Mouse (Mus musculus): ENCODE results near the gene Sipa1l3. TPM values are rescaled to one million over a fixed set of nuclear protein-coding genes. Genes with fewer than 3 reads are reported as not detected.

Sipa1l3 gene
- polyA plus RNA-seq, 1 experiment from 2014 or later = 13.9 TPM

DNA sequence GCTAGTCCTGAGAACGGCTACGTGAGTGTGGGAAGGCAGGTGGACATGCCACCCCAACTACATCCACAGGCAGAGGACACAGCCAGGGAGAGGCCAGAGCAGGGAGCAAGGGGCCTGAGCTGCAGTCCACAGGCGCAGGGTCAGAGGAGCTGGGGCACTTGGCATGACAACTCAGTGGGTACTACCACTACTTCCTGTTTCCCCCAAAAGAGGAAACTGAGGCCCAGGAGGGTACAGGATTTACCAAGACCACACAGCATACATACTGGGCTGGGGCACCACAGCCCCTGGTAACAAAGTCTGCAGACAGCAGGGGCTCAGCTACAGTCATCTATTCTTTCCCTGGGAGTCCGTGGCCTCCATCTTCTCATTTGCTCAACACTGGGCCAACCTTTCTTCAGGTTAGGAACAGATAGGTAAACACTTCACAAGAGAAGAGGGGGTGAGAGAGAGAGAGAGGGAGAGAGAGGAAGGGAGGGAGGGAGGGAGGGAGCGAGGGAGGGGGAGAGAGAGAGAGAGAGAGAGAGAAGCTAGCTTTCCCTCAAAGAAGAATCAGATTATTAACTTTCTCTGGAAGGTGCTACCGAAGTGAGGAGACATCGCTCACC, 13.7 kb downstream of the Sipa1l3 start:
- no peaks in the 10 kb centered on the region for H3K27me3 ChIP-seq

DNA sequence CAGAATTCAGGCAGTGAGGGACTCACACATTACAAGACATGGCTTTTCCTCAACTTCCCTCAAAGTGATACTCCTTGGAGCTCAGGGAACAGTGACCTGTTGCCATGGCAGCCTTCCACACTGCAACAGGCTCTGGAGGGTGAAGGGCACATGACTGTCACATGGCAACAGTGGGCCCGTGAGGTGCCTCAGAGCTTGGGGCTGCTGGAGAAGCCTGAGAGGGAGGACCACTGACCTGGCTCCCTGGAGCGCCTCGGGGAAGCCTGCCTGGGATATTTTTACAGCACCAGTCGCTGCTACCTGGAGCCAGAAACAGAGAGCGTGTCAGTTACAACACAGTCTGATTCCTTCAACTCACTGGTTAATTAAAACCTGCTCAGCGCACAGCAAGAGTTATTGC, 14.8 kb downstream of the Sipa1l3 start:
- WGBS = 14% methylated on average over 6 of the region's 6 CpGs
- H3K9me3 ChIP-seq = no peaks in the 10 kb centered on the region
- H3K9ac ChIP-seq = no peak overlapping the region
- H3K4me1 ChIP-seq = peaks cover 45% of the 10 kb centered on the region
- no peaks in the 10 kb centered on the region for H3K27me3 ChIP-seq
- no peak overlapping the region for H3K4me2 ChIP-seq (replicated peaks)
- H3K36me3 ChIP-seq = no peaks in the 10 kb centered on the region
- H3K4me3 ChIP-seq = no peak overlapping the region
- no peak for ATAC-seq (ENCODE audit: low FRiP score, low read depth)
- no peak overlapping the region; the same call in 1 of the 2 replicates for H3K27ac ChIP-seq

More for the DNA sequence above, 13.7 kb downstream of the Sipa1l3 start:
- WGBS = 65% methylated on average over 7 of the region's 7 CpGs
- peaks cover 52% of the 10 kb centered on the region for H3K4me1 ChIP-seq
- H3K4me3 ChIP-seq = no peak overlapping the region
- ATAC-seq (ENCODE audit: low FRiP score, low read depth) = no peak
- H3K9me3 ChIP-seq = no peaks in the 10 kb centered on the region
- peak overlapping the region; percentile 38 for H3K4me2 ChIP-seq (replicated peaks)
- H3K36me3 ChIP-seq = no peaks in the 10 kb centered on the region
- no peak overlapping the region for H3K9ac ChIP-seq
- H3K27ac ChIP-seq = peak overlapping the region; percentile 12; the same call in 1 of the 2 replicates

GRCm38 (mm10) chr7:29501214-29501613, 17.2 kb downstream of the Sipa1l3 start:
- ATAC-seq (ENCODE audit: low FRiP score, low read depth) = no peak
- Histone ChIP-seq H3K4me2 (replicated peaks) (no peak overlapping the region), H3K4me1 (peaks cover 41% of the 10 kb centered on the region), H3K9ac (no peak overlapping the region), H3K27ac (no peak overlapping the region), H3K36me3 (no peaks in the 10 kb centered on the region), H3K9me3 (no peaks in the 10 kb centered on the region), H3K27me3 (no peaks in the 10 kb centered on the region), H3K4me3 (no peak overlapping the region)
- WGBS = 91% methylated on average over 9 of the region's 9 CpGs

- no peak for ATAC-seq (ENCODE audit: low FRiP score, low read depth)
- Histone ChIP-seq H3K27me3 (no peaks in the 10 kb centered on the region), H3K4me2 (replicated peaks) (no peak overlapping the region), H3K4me1 (peaks cover 20% of the 10 kb centered on the region), H3K9ac (no peak overlapping the region), H3K27ac (no peak overlapping the region), H3K4me3 (no peak overlapping the region), H3K36me3 (peaks cover 5% of the 10 kb centered on the region), H3K9me3 (no peaks in the 10 kb centered on the region)
- 85% methylated on average over 6 of the region's 6 CpGs for WGBS
Measured at GRCm38 (mm10) chr7:29499071-29499470, 19.4 kb downstream of the Sipa1l3 start.

GRCm38 (mm10) chr7:29496953-29497590, 21.4 kb downstream of the Sipa1l3 start:
- Histone ChIP-seq H3K4me1 (peaks cover 10% of the 10 kb centered on the region), H3K9ac (no peak overlapping the region), H3K27ac (no peak overlapping the region), H3K36me3 (peaks cover 7% of the 10 kb centered on the region), H3K9me3 (no peaks in the 10 kb centered on the region), H3K4me3 (no peak overlapping the region), H3K27me3 (no peaks in the 10 kb centered on the region), H3K4me2 (replicated peaks) (no peak overlapping the region)
- ATAC-seq (ENCODE audit: low FRiP score, low read depth) = no peak
- WGBS = 81% methylated on average over 10 of the region's 10 CpGs

- WGBS = 83% methylated on average over 4 of the region's 4 CpGs
Measured at GRCm38 (mm10) chr7:29496332-29496731, 22.1 kb downstream of the Sipa1l3 start.

GRCm38 (mm10) chr7:29495880-29496279, 22.6 kb downstream of the Sipa1l3 start:
- no peak overlapping the region for H3K4me3 ChIP-seq
- H3K36me3 ChIP-seq = peaks cover 7% of the 10 kb centered on the region
- no peak for ATAC-seq (ENCODE audit: low FRiP score, low read depth)
- H3K27me3 ChIP-seq = no peaks in the 10 kb centered on the region
- no peak overlapping the region for H3K4me2 ChIP-seq (replicated peaks)
- WGBS = 85% methylated on average over 4 of the region's 4 CpGs
- no peaks in the 10 kb centered on the region for H3K9me3 ChIP-seq
- peak overlapping the region; percentile 1; the same call in 1 of the 2 replicates for H3K9ac ChIP-seq
- H3K27ac ChIP-seq = no peak overlapping the region
- H3K4me1 ChIP-seq = peaks cover 10% of the 10 kb centered on the region

More at GRCm38 (mm10) chr7:29496332-29496731, 22.1 kb downstream of the Sipa1l3 start:
- no peak overlapping the region for H3K9ac ChIP-seq
- H3K27me3 ChIP-seq = no peaks in the 10 kb centered on the region
- H3K4me3 ChIP-seq = no peak overlapping the region
- peaks cover 10% of the 10 kb centered on the region for H3K4me1 ChIP-seq
- H3K27ac ChIP-seq = no peak overlapping the region
- H3K4me2 ChIP-seq (replicated peaks) = no peak overlapping the region
- no peak for ATAC-seq (ENCODE audit: low FRiP score, low read depth)
- peaks cover 7% of the 10 kb centered on the region for H3K36me3 ChIP-seq
- no peaks in the 10 kb centered on the region for H3K9me3 ChIP-seq

DNA sequence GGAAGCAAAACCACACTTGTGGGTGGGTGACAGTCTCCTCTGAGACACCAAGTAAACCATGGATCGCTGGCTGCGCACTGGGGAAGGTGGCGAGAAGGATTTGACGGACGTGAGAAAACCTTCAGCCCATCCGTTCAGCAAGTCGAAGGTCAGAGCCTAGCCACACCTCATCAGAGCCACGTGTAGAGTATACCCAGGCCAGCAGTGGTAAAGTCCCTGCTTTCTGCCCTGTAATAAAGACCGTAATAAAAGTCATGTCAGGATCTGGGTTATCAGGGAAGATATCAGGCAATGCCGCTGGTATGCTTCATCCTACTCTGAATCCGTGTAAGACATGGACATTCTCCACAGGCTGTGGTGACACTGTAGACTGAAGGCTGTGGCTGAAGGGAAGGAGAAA, 23.6 kb downstream of the Sipa1l3 start:
- peaks cover 19% of the 10 kb centered on the region for H3K4me1 ChIP-seq
- no peak overlapping the region for H3K4me3 ChIP-seq
- no peaks in the 10 kb centered on the region for H3K27me3 ChIP-seq
- H3K27ac ChIP-seq = no peak overlapping the region
- peaks cover 7% of the 10 kb centered on the region for H3K36me3 ChIP-seq
- H3K9me3 ChIP-seq = no peaks in the 10 kb centered on the region
- WGBS = 91% methylated on average over 11 of the region's 11 CpGs
- no peak overlapping the region for H3K9ac ChIP-seq
- no peak for ATAC-seq (ENCODE audit: low FRiP score, low read depth)
- no peak overlapping the region for H3K4me2 ChIP-seq (replicated peaks)

DNA sequence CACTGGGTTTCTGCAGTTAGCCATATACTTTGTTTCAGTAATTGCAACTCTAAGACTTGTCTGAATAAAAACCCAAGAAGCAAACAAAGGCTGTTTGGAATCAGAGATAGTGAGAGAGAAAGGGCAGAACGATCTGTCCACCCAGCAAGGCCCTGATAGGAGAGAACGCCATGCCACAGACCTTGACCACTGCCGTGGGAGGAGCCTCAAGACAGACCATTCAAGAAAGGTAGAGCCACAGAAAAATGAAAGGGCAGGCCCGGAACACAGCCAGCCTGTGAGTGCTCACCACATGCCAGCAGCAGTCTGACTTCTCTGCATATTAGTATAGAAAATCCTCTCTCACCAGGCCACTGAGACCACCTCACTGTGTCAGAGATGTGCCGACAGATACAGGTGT, 24.4 kb downstream of the Sipa1l3 start:
- no peak for ATAC-seq (ENCODE audit: low FRiP score, low read depth)
- Histone ChIP-seq H3K9ac (no peak overlapping the region), H3K4me1 (peaks cover 27% of the 10 kb centered on the region), H3K4me2 (replicated peaks) (no peak overlapping the region), H3K4me3 (no peak overlapping the region), H3K36me3 (peaks cover 7% of the 10 kb centered on the region), H3K9me3 (no peaks in the 10 kb centered on the region), H3K27me3 (no peaks in the 10 kb centered on the region), H3K27ac (no peak overlapping the region)
- 89% methylated on average over 5 of the region's 5 CpGs for WGBS

DNA sequence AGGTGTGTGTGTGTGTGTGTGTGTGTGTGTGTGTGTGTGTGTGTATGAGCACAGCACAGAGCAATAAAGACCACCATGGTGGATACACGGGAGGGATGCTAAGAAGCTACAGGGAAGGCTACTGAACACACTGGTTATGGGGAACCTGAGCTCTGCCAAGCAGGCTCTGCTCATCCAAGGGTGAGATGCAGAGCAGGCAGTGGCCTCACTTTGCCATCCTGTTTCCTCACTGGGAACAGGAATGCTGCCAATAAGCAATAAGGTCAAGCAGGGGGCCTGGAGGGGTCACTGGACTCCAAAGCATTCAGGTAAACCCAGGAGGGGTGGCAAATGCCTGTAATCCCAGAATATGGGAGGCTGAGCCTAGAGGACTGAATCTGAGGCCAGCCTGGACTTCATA, 25.4 kb downstream of the Sipa1l3 start:
- Histone ChIP-seq H3K36me3 (peaks cover 7% of the 10 kb centered on the region), H3K4me2 (replicated peaks) (no peak overlapping the region), H3K9me3 (no peaks in the 10 kb centered on the region), H3K27me3 (no peaks in the 10 kb centered on the region), H3K9ac (no peak overlapping the region), H3K4me3 (no peak overlapping the region), H3K4me1 (peaks cover 35% of the 10 kb centered on the region), H3K27ac (no peak overlapping the region)
- WGBS = 69% methylated on average over 1 of the region's 1 CpGs
- no peak for ATAC-seq (ENCODE audit: low FRiP score, low read depth)

- Histone ChIP-seq H3K9ac (no peak overlapping the region), H3K4me2 (replicated peaks) (no peak overlapping the region), H3K4me1 (peaks cover 32% of the 10 kb centered on the region), H3K27ac (no peak overlapping the region), H3K9me3 (no peaks in the 10 kb centered on the region), H3K36me3 (peaks cover 7% of the 10 kb centered on the region), H3K4me3 (no peak overlapping the region), H3K27me3 (no peaks in the 10 kb centered on the region)
- 76% methylated on average over 3 of the region's 3 CpGs for WGBS
- ATAC-seq (ENCODE audit: low FRiP score, low read depth) = no peak
Measured at GRCm38 (mm10) chr7:29491861-29492260, 26.6 kb downstream of the Sipa1l3 start.

- peaks cover 7% of the 10 kb centered on the region for H3K36me3 ChIP-seq
Measured at GRCm38 (mm10) chr7:29491471-29491755, 27.0 kb downstream of the Sipa1l3 start.

More at GRCm38 (mm10) chr7:29491471-29491755, 27.0 kb downstream of the Sipa1l3 start:
- H3K4me3 ChIP-seq = no peak overlapping the region
- no peaks in the 10 kb centered on the region for H3K9me3 ChIP-seq
- WGBS = 79% methylated on average over 3 of the region's 3 CpGs
- no peak overlapping the region for H3K4me2 ChIP-seq (replicated peaks)
- no peaks in the 10 kb centered on the region for H3K27me3 ChIP-seq
- no peak overlapping the region for H3K27ac ChIP-seq
- no peak for ATAC-seq (ENCODE audit: low FRiP score, low read depth)
- no peak overlapping the region for H3K9ac ChIP-seq
- H3K4me1 ChIP-seq = peaks cover 28% of the 10 kb centered on the region
